Mouse (Mus musculus) cerebellum, adult 2 months (tissue): ENCODE data around the gene Zfp462.
"Not testable (repeated sequence)": the region's sequence is repeated elsewhere in the genome, so short reads cannot be mapped to it uniquely, and the experiment has no call there.

Experiments
- CTCF ChIP-seq: fragments of 200-500 bp; IDR thresholded peaks from 2 replicates; pipeline ENCODE4 v1.5.1; 2011; ENCODE audit warnings: low read depth, mild to moderate bottlenecking, control low read depth, low read length, moderate library complexity, borderline replicate concordance; ENCODE audit not compliant: insufficient read depth
- POLR2A ChIP-seq: fragments of 200-500 bp; IDR thresholded peaks from 2 replicates; pipeline ENCODE4 v1.6.1; 2011; ENCODE audit warnings: low read length, control low read depth, borderline replicate concordance; ENCODE audit not compliant: insufficient read depth

- TF ChIP-seq POLR2A, CTCF: not testable (repeated sequence)
Observed at GRCm38 (mm10) chr4:54993001-54993400, 48.2 kb downstream of the Zfp462 start.
